Mouse (Mus musculus): Measurements from ENCODE around the gene Tgfa. TPM values are rescaled to one million over a fixed set of nuclear protein-coding genes. Genes with fewer than 3 reads are reported as not detected.

Gene Tgfa
- polyA plus RNA-seq, 1 experiment, result 16.1 TPM

DNA sequence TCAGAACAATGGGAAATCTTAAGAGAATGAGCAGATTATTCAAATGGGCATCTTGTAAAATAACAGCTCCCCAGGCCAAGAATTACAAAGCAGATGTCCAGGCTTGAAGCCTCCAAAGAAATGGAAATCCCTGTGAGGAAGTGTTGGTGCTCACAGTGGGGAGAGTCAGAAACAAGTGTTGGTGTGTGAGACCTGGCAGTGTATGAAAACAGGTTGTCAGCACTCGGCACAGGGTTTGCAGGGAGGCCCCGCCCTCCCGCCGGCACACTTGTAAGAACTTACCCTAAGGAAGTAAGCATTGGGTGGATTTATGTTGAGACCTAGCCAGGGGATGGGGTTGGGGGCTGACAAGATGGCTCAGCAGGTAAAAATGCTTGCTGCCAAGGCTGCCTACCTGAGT lies 50.9 kb downstream of the Tgfa start:
- Histone ChIP-seq H3K4me3 (replicated peaks; ENCODE audit: insufficient read depth, low read depth, low read length) (no peak overlapping the region), H3K27me3 (ENCODE audit: control insufficient read depth, insufficient read depth, low read length) (no peaks in the 10 kb centered on the region), H3K27ac (ENCODE audit: insufficient read depth, low read length) (no peak overlapping the region), H3K4me1 (ENCODE audit: control insufficient read depth, insufficient read depth, low read length) (no peaks in the 10 kb centered on the region)
- no peak for DNase-seq
- TF ChIP-seq CTCF (IDR thresholded peaks at IDR 0.05; ENCODE audit: borderline replicate concordance, insufficient read depth, low read depth, low read length) (no peak), POLR2A (IDR thresholded peaks at IDR 0.05; ENCODE audit: borderline replicate concordance, insufficient read depth, low read length) (no peak)
- 33% methylated on average over 4 of the region's 4 CpGs for WGBS

DNA sequence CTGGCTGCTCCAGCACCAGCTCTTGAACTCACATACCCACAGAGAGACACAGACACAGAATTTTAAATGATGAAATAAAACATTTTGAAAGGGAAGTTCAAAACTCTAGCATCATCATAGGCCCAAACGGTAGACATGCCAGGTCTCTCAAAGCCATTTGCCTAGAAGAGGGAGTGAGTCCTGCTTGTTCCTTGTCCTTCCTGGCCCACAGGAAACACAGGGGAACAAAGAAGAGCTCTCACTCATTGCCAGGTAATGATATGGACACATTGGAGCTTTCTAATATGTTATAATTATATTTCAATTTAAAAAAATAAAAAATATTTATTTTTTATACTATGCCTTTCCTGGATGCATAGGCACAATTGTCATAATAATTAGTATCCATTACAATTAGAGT lies 53.5 kb downstream of the Tgfa start:
- 74% methylated on average over 1 of the region's 1 CpGs for WGBS
- H3K27ac ChIP-seq (ENCODE audit: insufficient read depth, low read length), result no peak overlapping the region

DNA sequence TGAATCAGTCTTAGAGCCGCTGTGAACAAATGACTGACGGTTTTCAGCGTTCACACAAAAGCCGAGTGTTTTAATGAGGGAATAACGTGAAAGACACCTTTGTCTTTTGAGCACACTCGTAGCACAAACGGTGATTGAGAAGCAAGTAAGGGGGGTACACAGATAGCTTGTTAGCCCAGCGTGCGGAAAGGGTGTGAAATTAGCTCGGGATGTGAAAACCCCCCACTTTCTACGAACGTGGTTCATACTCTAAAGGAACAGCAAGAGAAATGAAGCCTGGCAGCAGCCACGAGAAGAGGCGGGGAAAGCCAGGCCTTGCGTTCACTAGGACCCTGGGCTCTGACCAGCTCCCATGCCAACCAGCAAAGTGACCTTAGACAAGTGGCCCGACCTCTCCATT lies 54.0 kb downstream of the Tgfa start:
- H3K4me3 ChIP-seq (replicated peaks; ENCODE audit: insufficient read depth, low read depth, low read length), result no peak overlapping the region
- TF ChIP-seq POLR2A (IDR thresholded peaks at IDR 0.05; ENCODE audit: borderline replicate concordance, insufficient read depth, low read length), result no peak
- no peak for TF ChIP-seq CTCF (IDR thresholded peaks at IDR 0.05; ENCODE audit: borderline replicate concordance, insufficient read depth, low read depth, low read length)
- H3K27ac ChIP-seq (ENCODE audit: insufficient read depth, low read length), result no peak overlapping the region; the same call in 1 of the 2 replicates
- 43% methylated on average over 16 of the region's 16 CpGs for WGBS
- DNase-seq, result no peak
- no peaks in the 10 kb centered on the region for H3K27me3 ChIP-seq (ENCODE audit: control insufficient read depth, insufficient read depth, low read length)
- H3K4me1 ChIP-seq (ENCODE audit: control insufficient read depth, insufficient read depth, low read length), result peaks cover 12% of the 10 kb centered on the region

More for the DNA sequence above, 53.5 kb downstream of the Tgfa start:
- DNase-seq, result no peak
- TF ChIP-seq POLR2A (IDR thresholded peaks at IDR 0.05; ENCODE audit: borderline replicate concordance, insufficient read depth, low read length) (no peak), CTCF (IDR thresholded peaks at IDR 0.05; ENCODE audit: borderline replicate concordance, insufficient read depth, low read depth, low read length) (no peak)
- Histone ChIP-seq H3K27me3 (ENCODE audit: control insufficient read depth, insufficient read depth, low read length) (no peaks in the 10 kb centered on the region), H3K4me3 (replicated peaks; ENCODE audit: insufficient read depth, low read depth, low read length) (no peak overlapping the region), H3K4me1 (ENCODE audit: control insufficient read depth, insufficient read depth, low read length) (peaks cover 12% of the 10 kb centered on the region)

DNA sequence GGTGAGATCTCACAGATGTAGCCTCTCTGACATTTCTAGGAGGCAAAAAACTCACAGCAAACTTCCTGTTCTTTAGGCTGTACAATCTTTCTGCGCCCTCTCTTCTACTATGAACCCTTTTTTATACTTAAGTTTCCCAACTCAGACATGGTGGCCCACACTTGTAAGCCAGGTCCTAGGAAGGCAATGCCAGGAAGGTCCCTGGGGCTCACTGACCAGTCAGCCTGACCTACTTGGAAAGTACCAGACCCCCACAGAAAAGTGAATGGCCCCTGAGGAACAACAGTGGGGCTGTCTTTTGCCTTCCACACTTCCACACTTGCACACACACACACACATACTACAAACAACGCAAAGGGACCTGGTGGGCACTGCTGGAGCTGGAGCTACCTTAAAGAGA lies 55.2 kb downstream of the Tgfa start:
- 93% methylated on average over 2 of the region's 2 CpGs for WGBS
- no peak overlapping the region for H3K27ac ChIP-seq (ENCODE audit: insufficient read depth, low read length)
- peaks cover 12% of the 10 kb centered on the region for H3K4me1 ChIP-seq (ENCODE audit: control insufficient read depth, insufficient read depth, low read length)
- no peak for TF ChIP-seq POLR2A (IDR thresholded peaks at IDR 0.05; ENCODE audit: borderline replicate concordance, insufficient read depth, low read length)
- TF ChIP-seq CTCF (IDR thresholded peaks at IDR 0.05; ENCODE audit: borderline replicate concordance, insufficient read depth, low read depth, low read length), result no peak
- H3K4me3 ChIP-seq (replicated peaks; ENCODE audit: insufficient read depth, low read depth, low read length), result no peak overlapping the region
- no peak for DNase-seq
- H3K27me3 ChIP-seq (ENCODE audit: control insufficient read depth, insufficient read depth, low read length), result no peaks in the 10 kb centered on the region

DNA sequence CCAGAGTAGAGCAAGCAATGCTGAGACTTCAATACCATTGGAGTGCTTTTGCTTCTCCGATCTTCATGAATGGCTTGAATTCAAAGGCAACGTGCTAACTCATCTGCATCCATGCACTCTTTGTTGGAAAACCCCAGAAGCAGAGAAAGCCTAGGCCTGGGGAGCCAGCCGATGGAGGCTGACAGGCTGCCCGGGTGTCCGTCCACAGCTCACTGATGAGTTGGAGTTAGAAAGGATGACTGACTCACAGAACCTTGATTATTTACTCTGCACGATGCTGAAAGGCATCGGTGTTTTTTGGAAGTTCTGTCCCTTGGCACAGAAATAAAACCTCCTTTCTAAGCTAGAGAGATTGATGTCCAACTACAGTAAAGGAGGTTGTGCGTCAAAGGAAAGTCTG lies 55.8 kb downstream of the Tgfa start:
- TF ChIP-seq POLR2A (IDR thresholded peaks at IDR 0.05; ENCODE audit: borderline replicate concordance, insufficient read depth, low read length) (no peak), CTCF (IDR thresholded peaks at IDR 0.05; ENCODE audit: borderline replicate concordance, insufficient read depth, low read depth, low read length) (no peak)
- WGBS, result 51% methylated on average over 8 of the region's 8 CpGs
- no peak for DNase-seq

DNA sequence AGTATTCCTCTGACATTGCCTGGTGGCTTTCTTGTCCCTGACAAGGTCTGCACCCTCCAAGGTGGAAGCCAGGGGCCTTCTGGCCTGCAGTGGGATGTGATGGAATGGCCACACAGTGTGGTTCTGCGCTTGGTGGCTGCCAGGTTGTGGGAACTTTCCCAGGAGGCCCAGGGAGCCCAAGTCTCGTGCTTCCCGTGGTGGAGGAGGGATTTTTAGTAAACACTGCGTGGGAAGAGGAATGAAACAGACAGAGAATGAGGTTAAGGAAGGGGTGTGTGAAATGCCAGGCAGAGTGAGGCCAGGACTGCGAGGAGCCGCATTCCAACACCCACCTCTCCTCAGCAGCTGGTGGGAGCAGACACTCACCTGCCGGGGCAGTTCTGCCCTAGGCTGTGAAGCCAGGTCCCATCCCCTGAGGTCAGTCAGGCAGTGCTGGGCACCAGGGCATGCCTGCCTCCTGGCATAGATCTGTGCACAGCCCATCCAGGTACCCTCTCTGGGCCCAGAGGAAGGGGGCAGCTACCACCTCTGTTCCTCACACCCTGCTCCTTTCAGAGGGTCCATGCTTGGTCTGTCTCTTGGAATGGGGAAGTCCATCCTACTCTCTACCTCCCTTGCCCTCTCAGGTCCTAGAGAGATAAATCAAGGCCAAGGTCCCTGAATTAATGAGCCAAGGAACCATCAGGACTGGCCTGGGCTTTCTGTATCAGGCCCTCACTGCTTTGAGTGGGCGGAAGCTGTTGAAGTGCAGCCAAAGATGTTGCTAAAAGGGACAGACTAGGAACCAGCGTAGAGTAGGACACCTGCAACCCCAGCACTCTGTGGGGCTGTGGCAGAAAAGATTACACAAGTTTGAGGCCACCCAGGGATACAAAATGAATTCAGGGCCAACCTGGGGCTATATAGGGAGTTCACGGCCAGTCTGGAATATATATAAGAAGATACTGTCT lies 57.4 kb downstream of the Tgfa start:
- Histone ChIP-seq H3K4me3 (replicated peaks; ENCODE audit: insufficient read depth, low read depth, low read length) (no peak overlapping the region), H3K27ac (ENCODE audit: insufficient read depth, low read length) (no peak overlapping the region), H3K27me3 (ENCODE audit: control insufficient read depth, insufficient read depth, low read length) (no peaks in the 10 kb centered on the region), H3K4me1 (ENCODE audit: control insufficient read depth, insufficient read depth, low read length) (peaks cover 12% of the 10 kb centered on the region)
- no peak for DNase-seq
- no peak for TF ChIP-seq POLR2A (IDR thresholded peaks at IDR 0.05; ENCODE audit: borderline replicate concordance, insufficient read depth, low read length)
- no peak for TF ChIP-seq CTCF (IDR thresholded peaks at IDR 0.05; ENCODE audit: borderline replicate concordance, insufficient read depth, low read depth, low read length)
- 54% methylated on average over 10 of the region's 10 CpGs for WGBS

More for the DNA sequence above, 55.8 kb downstream of the Tgfa start:
- no peaks in the 10 kb centered on the region for H3K27me3 ChIP-seq (ENCODE audit: control insufficient read depth, insufficient read depth, low read length)
- no peak overlapping the region for H3K27ac ChIP-seq (ENCODE audit: insufficient read depth, low read length)
- no peak overlapping the region for H3K4me3 ChIP-seq (replicated peaks; ENCODE audit: insufficient read depth, low read depth, low read length)
- H3K4me1 ChIP-seq (ENCODE audit: control insufficient read depth, insufficient read depth, low read length), result peaks cover 12% of the 10 kb centered on the region

DNA sequence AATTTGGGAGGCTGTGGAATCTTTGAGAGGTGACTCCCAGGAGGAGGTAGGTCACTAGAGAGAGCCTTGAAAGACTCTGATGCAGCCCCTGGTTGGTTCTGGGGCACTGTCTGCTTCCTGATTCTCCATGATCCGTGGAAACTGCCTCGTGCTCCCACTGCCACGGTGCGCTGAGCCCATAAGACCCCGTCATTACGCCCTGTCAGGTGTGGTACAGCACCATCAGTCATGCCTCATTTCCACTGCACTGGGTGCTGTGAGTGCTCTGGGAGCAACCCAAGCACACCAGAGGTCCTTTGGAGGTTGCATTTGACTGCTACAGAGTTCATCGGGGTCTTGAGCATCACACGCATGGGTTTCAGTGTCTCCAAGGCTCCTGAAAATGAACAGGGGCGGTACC lies 60.9 kb downstream of the Tgfa start:
- WGBS, result 84% methylated on average over 9 of the region's 9 CpGs

DNA sequence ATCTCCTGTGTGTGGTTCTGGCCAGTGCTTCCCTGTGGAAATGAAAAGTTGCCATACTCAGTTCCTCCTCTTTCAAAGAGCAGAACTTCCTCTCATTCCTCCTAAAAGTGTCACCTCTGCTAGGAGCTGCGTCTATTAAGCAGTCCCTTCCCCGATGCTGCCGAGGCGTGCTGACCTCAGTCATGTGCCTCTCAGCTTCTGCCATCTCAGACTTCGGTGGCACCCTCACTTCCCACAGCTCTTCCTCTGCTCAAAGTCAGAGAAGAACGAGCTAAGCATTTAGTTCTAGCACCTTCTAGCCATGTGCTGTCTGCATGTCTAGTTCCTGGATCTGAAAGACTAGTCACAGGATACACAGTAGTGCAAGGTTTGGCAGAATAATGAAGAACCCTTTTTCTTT lies 64.2 kb downstream of the Tgfa start:
- no peaks in the 10 kb centered on the region for H3K4me1 ChIP-seq (ENCODE audit: control insufficient read depth, insufficient read depth, low read length)
- H3K27ac ChIP-seq (ENCODE audit: insufficient read depth, low read length), result no peak overlapping the region
- H3K4me3 ChIP-seq (replicated peaks; ENCODE audit: insufficient read depth, low read depth, low read length), result no peak overlapping the region
- 91% methylated on average over 6 of the region's 6 CpGs for WGBS
- TF ChIP-seq CTCF (IDR thresholded peaks at IDR 0.05; ENCODE audit: borderline replicate concordance, insufficient read depth, low read depth, low read length) (no peak), POLR2A (IDR thresholded peaks at IDR 0.05; ENCODE audit: borderline replicate concordance, insufficient read depth, low read length) (no peak)
- no peak for DNase-seq
- no peaks in the 10 kb centered on the region for H3K27me3 ChIP-seq (ENCODE audit: control insufficient read depth, insufficient read depth, low read length)

More for the DNA sequence above, 60.9 kb downstream of the Tgfa start:
- no peak for DNase-seq
- Histone ChIP-seq H3K4me3 (replicated peaks; ENCODE audit: insufficient read depth, low read depth, low read length) (no peak overlapping the region), H3K4me1 (ENCODE audit: control insufficient read depth, insufficient read depth, low read length) (peaks cover 12% of the 10 kb centered on the region), H3K27me3 (ENCODE audit: control insufficient read depth, insufficient read depth, low read length) (no peaks in the 10 kb centered on the region), H3K27ac (ENCODE audit: insufficient read depth, low read length) (no peak overlapping the region)
- TF ChIP-seq CTCF (IDR thresholded peaks at IDR 0.05; ENCODE audit: borderline replicate concordance, insufficient read depth, low read depth, low read length), result no peak
- TF ChIP-seq POLR2A (IDR thresholded peaks at IDR 0.05; ENCODE audit: borderline replicate concordance, insufficient read depth, low read length), result no peak

Measured in cerebellum, adult 2 months (tissue).